Mouse (Mus musculus): ENCODE data around the gene Slc11a1.

Slc11a1 gene

GRCm38 (mm10) chr1:74408589-74409504 is 33.9 kb downstream of the Slc11a1 start, which contains the start of gene Vil1:
Vil1 (plus strand) TSS chr1:74409376.
- DNase-seq (ENCODE audit: low spot score) = no peak

- no peak for DNase-seq (ENCODE audit: low spot score)
These were observed 36.8 kb downstream of the Slc11a1 start for GRCm38 (mm10) chr1:74411753-74412325.

GRCm38 (mm10) chr1:74412711-74413110 is 37.7 kb downstream of the Slc11a1 start:
- no peak for DNase-seq (ENCODE audit: low spot score)

- DNase-seq (ENCODE audit: low spot score) = peak; percentile 46
These were observed 40.1 kb downstream of the Slc11a1 start for GRCm38 (mm10) chr1:74415143-74415542.

- DNase-seq (ENCODE audit: low spot score) = no peak
These were observed 43.9 kb downstream of the Slc11a1 start for GRCm38 (mm10) chr1:74418747-74419439.

- no peak for DNase-seq (ENCODE audit: low spot score)
These were observed 44.4 kb downstream of the Slc11a1 start for GRCm38 (mm10) chr1:74419440-74419794.

- peak; percentile 46 for DNase-seq (ENCODE audit: low spot score)
These were observed 48.2 kb downstream of the Slc11a1 start for GRCm38 (mm10) chr1:74423147-74423546.

- no peak for DNase-seq (ENCODE audit: low spot score)
These were observed 50.9 kb downstream of the Slc11a1 start for GRCm38 (mm10) chr1:74425845-74426244.

- DNase-seq (ENCODE audit: low spot score) = no peak
These were observed 58.2 kb downstream of the Slc11a1 start for GRCm38 (mm10) chr1:74433220-74433619.

- no peak for DNase-seq (ENCODE audit: low spot score)
These were observed 59.6 kb downstream of the Slc11a1 start for GRCm38 (mm10) chr1:74434596-74434995.

GRCm38 (mm10) chr1:74435563-74435962 is 60.6 kb downstream of the Slc11a1 start:
- no peak for DNase-seq (ENCODE audit: low spot score)
